Mouse (Mus musculus): ENCODE measurements at regions not wholly inside any gene's neighbourhood (a gene's known extent, or its start where the extent isn't known, plus 50 kb on each side); places are given as distances from the start of the nearest gene placed in this dataset.

- 88% methylated on average over 12 of the region's 12 CpGs for WGBS
- Histone ChIP-seq H3K27me3 (ENCODE audit: control insufficient read depth, insufficient read depth, low read length) (no peaks in the 10 kb centered on the region), H3K27ac (no peak overlapping the region), H3K4me3 (no peak overlapping the region), H3K79me2 (replicated peaks; ENCODE audit: control insufficient read depth, insufficient read depth, low read length) (no peaks in the 10 kb centered on the region), H3K4me1 (ENCODE audit: control insufficient read depth, insufficient read depth, low read length) (no peaks in the 10 kb centered on the region), H3K9ac (ENCODE audit: low read depth, low read length) (no peak overlapping the region), H3K36me3 (ENCODE audit: control insufficient read depth, insufficient read depth, low read length) (no peaks in the 10 kb centered on the region)
- no peak for TF ChIP-seq EP300 (IDR thresholded peaks at IDR 0.05; ENCODE audit: insufficient read depth, low read depth, low read length)
- TF ChIP-seq CTCF (IDR thresholded peaks at IDR 0.05) = no peak
- no peak for TF ChIP-seq POLR2A (IDR thresholded peaks at IDR 0.05; ENCODE audit: insufficient read depth, low read depth, low read length)
- no peak for DNase-seq
- intact Hi-C loops (cut with DNase I) = no loop called here
Measured at GRCm38 (mm10) chr1:90313750-90314359, 110.1 kb downstream of the Ackr3 start.

- TF ChIP-seq CTCF (IDR thresholded peaks at IDR 0.05) (no peak), EP300 (IDR thresholded peaks at IDR 0.05; ENCODE audit: insufficient read depth, low read depth, low read length) (no peak), POLR2A (IDR thresholded peaks at IDR 0.05; ENCODE audit: insufficient read depth, low read depth, low read length) (no peak)
- H3K27me3 ChIP-seq (ENCODE audit: control insufficient read depth, insufficient read depth, low read length) = no peaks in the 10 kb centered on the region
- no peaks in the 10 kb centered on the region for H3K4me1 ChIP-seq (ENCODE audit: control insufficient read depth, insufficient read depth, low read length)
- WGBS = 84% methylated on average over 6 of the region's 6 CpGs
- intact Hi-C loops (cut with DNase I) = no loop called here
- no peaks in the 10 kb centered on the region for H3K79me2 ChIP-seq (replicated peaks; ENCODE audit: control insufficient read depth, insufficient read depth, low read length)
- H3K9ac ChIP-seq (ENCODE audit: low read depth, low read length) = no peak overlapping the region
- no peaks in the 10 kb centered on the region for H3K36me3 ChIP-seq (ENCODE audit: control insufficient read depth, insufficient read depth, low read length)
- no peak overlapping the region for H3K4me3 ChIP-seq
- no peak overlapping the region for H3K27ac ChIP-seq
- DNase-seq = no peak
Measured at GRCm38 (mm10) chr1:90317902-90318301, 114.1 kb downstream of the Ackr3 start.

- 74% methylated on average over 9 of the region's 9 CpGs for WGBS
- intact Hi-C loops (cut with DNase I) = no loop called here
- H3K36me3 ChIP-seq (ENCODE audit: control insufficient read depth, insufficient read depth, low read length) = no peaks in the 10 kb centered on the region
- TF ChIP-seq POLR2A (IDR thresholded peaks at IDR 0.05; ENCODE audit: insufficient read depth, low read depth, low read length) = no peak
- TF ChIP-seq EP300 (IDR thresholded peaks at IDR 0.05; ENCODE audit: insufficient read depth, low read depth, low read length) = no peak
- TF ChIP-seq CTCF (IDR thresholded peaks at IDR 0.05) = no peak
- no peaks in the 10 kb centered on the region for H3K4me1 ChIP-seq (ENCODE audit: control insufficient read depth, insufficient read depth, low read length)
- no peaks in the 10 kb centered on the region for H3K27me3 ChIP-seq (ENCODE audit: control insufficient read depth, insufficient read depth, low read length)
- H3K9ac ChIP-seq (ENCODE audit: low read depth, low read length) = no peak overlapping the region
- DNase-seq = no peak
- H3K27ac ChIP-seq = no peak overlapping the region
- H3K79me2 ChIP-seq (replicated peaks; ENCODE audit: control insufficient read depth, insufficient read depth, low read length) = no peaks in the 10 kb centered on the region
- H3K4me3 ChIP-seq = no peak overlapping the region
Measured at GRCm38 (mm10) chr1:90318502-90318901, 114.7 kb downstream of the Ackr3 start.

- intact Hi-C loops (cut with DNase I) = no loop called here
- no peaks in the 10 kb centered on the region for H3K27me3 ChIP-seq (ENCODE audit: control insufficient read depth, insufficient read depth, low read length)
- H3K4me3 ChIP-seq = no peak overlapping the region
- DNase-seq = no peak
- no peak overlapping the region for H3K9ac ChIP-seq (ENCODE audit: low read depth, low read length)
- no peaks in the 10 kb centered on the region for H3K4me1 ChIP-seq (ENCODE audit: control insufficient read depth, insufficient read depth, low read length)
- no peaks in the 10 kb centered on the region for H3K79me2 ChIP-seq (replicated peaks; ENCODE audit: control insufficient read depth, insufficient read depth, low read length)
- WGBS = 81% methylated on average over 9 of the region's 9 CpGs
- TF ChIP-seq POLR2A (IDR thresholded peaks at IDR 0.05; ENCODE audit: insufficient read depth, low read depth, low read length) = no peak
- TF ChIP-seq CTCF (IDR thresholded peaks at IDR 0.05) = no peak
- no peak for TF ChIP-seq EP300 (IDR thresholded peaks at IDR 0.05; ENCODE audit: insufficient read depth, low read depth, low read length)
- H3K27ac ChIP-seq = no peak overlapping the region
- no peaks in the 10 kb centered on the region for H3K36me3 ChIP-seq (ENCODE audit: control insufficient read depth, insufficient read depth, low read length)
Measured at GRCm38 (mm10) chr1:90320518-90320917, 116.7 kb downstream of the Ackr3 start.

- no peaks in the 10 kb centered on the region for H3K36me3 ChIP-seq (ENCODE audit: control insufficient read depth, insufficient read depth, low read length)
- no peak overlapping the region for H3K9ac ChIP-seq (ENCODE audit: low read depth, low read length)
- H3K27ac ChIP-seq = no peak overlapping the region
- no peaks in the 10 kb centered on the region for H3K27me3 ChIP-seq (ENCODE audit: control insufficient read depth, insufficient read depth, low read length)
- H3K4me1 ChIP-seq (ENCODE audit: control insufficient read depth, insufficient read depth, low read length) = no peaks in the 10 kb centered on the region
- no peak overlapping the region for H3K4me3 ChIP-seq
- no peak for DNase-seq
- intact Hi-C loops (cut with DNase I) = no loop called here
- H3K79me2 ChIP-seq (replicated peaks; ENCODE audit: control insufficient read depth, insufficient read depth, low read length) = no peaks in the 10 kb centered on the region
- WGBS = 76% methylated on average over 8 of the region's 8 CpGs
- TF ChIP-seq CTCF (IDR thresholded peaks at IDR 0.05) = no peak
- no peak for TF ChIP-seq EP300 (IDR thresholded peaks at IDR 0.05; ENCODE audit: insufficient read depth, low read depth, low read length)
- no peak for TF ChIP-seq POLR2A (IDR thresholded peaks at IDR 0.05; ENCODE audit: insufficient read depth, low read depth, low read length)
Measured at GRCm38 (mm10) chr1:90321501-90321900, 117.7 kb downstream of the Ackr3 start.

DNA sequence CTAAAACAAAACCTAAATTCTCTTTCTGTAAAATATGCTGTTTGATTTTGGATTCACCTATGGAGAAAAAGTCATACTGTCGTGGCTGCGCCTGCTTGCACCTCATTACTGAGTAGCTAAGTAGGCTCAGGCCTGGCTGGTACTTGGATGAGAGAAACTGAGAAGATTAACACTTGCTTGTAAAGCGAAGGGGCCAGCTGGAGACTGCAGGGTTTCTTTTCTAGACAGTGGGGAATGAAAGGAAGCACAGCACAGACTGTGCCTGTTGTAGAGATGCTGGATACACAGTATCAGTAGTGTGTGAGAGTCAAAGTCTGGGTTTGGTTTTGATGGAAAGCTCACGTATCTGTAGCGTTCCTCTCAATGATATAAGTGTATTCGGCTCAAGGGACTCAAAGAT lies 123.5 kb downstream of the Ackr3 start:
- Histone ChIP-seq H3K4me1 (ENCODE audit: control insufficient read depth, insufficient read depth, low read length) (no peaks in the 10 kb centered on the region), H3K79me2 (replicated peaks; ENCODE audit: control insufficient read depth, insufficient read depth, low read length) (no peaks in the 10 kb centered on the region), H3K27me3 (ENCODE audit: control insufficient read depth, insufficient read depth, low read length) (no peaks in the 10 kb centered on the region), H3K9ac (ENCODE audit: low read depth, low read length) (no peak overlapping the region), H3K27ac (no peak overlapping the region), H3K4me3 (no peak overlapping the region), H3K36me3 (ENCODE audit: control insufficient read depth, insufficient read depth, low read length) (no peaks in the 10 kb centered on the region)
- 84% methylated on average over 6 of the region's 6 CpGs for WGBS
- intact Hi-C loops (cut with DNase I) = no loop called here
- TF ChIP-seq POLR2A (IDR thresholded peaks at IDR 0.05; ENCODE audit: insufficient read depth, low read depth, low read length) (no peak), EP300 (IDR thresholded peaks at IDR 0.05; ENCODE audit: insufficient read depth, low read depth, low read length) (no peak), CTCF (IDR thresholded peaks at IDR 0.05) (no peak)
- no peak for DNase-seq

All from heart, adult 2 months (tissue).